Mouse (Mus musculus) embryonic fibroblast, embryonic 13.5 days (primary cell): ENCODE data around the gene Gria1.

ENCODE experiments used
- CTCF ChIP-seq: IDR thresholded peaks from 2 replicates; pipeline ENCODE4 v1.5.1; 2011; ENCODE audit warnings: mild to moderate bottlenecking, control low read depth, low read length, moderate library complexity, borderline replicate concordance; ENCODE audit not compliant: insufficient read depth
- POLR2A ChIP-seq: IDR thresholded peaks from 2 replicates; pipeline ENCODE4 v1.6.1; 2011; ENCODE audit warnings: low read depth, mild to moderate bottlenecking, control low read depth, low read length, moderate library complexity

- TF ChIP-seq POLR2A, result no peak
- TF ChIP-seq CTCF, result no peak
Measured at GRCm38 (mm10) chr11:57297376-57297775, 286.2 kb downstream of the Gria1 start.
